Mouse (Mus musculus) heart, adult 2 months (tissue): ENCODE measurements around the gene Ttll3.

Experiments
- CTCF ChIP-seq: fragments of 200-600 bp; IDR thresholded peaks from 2 replicates; pipeline ENCODE4 v1.8.1; 2022; ENCODE audit warnings: antibody characterized with exemption, mild to moderate bottlenecking, moderate library complexity
- EP300 ChIP-seq: fragments of 200-500 bp; IDR thresholded peaks from 2 replicates; pipeline ENCODE4 v1.6.1; 2011; ENCODE audit warnings: low read depth, low read length, control low read depth; ENCODE audit not compliant: insufficient read depth
- POLR2A ChIP-seq: fragments of 200-500 bp; IDR thresholded peaks from 2 replicates; pipeline ENCODE4 v1.6.1; 2011; ENCODE audit warnings: mild to moderate bottlenecking, low read depth, low read length, control low read depth; ENCODE audit not compliant: insufficient read depth

DNA sequence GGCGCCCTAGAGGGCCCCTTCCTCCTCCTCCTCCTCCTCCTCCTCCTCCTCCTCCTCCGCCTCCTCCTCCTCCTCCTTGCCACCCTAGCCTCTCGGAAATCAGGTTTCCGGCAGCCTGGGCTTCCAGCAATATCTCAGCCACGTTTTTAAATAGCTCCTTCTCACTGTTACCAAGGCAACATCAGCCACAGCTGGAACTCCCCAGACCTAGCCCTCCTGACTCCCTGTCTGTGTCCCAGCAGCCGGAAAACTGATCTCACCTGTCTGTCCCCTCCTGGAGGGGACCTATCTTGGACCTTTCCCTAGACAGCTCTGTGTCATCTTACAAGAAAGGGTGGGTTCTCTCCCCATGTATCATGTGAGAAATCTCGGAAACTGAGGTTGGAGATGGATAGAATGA lies 46.8 kb upstream of the Ttll3 start:
- no peak for TF ChIP-seq CTCF
- no peak for TF ChIP-seq POLR2A
- TF ChIP-seq EP300, result no peak
